Mouse (Mus musculus) right cerebral cortex, adult 18-20 months (tissue): ENCODE data around the gene Olfr862.

Experiments
- DNase-seq: peaks from one replicate; pipeline ENCODE4 v3.0.0; 2022; ENCODE audit warnings: mixed read lengths

Gene Olfr862

GRCm38 (mm10) chr9:19887904-19888303 lies at the start of gene Olfr862:
Olfr862 (minus strand) TSS chr9:19888004.
- no peak for DNase-seq

DNA sequence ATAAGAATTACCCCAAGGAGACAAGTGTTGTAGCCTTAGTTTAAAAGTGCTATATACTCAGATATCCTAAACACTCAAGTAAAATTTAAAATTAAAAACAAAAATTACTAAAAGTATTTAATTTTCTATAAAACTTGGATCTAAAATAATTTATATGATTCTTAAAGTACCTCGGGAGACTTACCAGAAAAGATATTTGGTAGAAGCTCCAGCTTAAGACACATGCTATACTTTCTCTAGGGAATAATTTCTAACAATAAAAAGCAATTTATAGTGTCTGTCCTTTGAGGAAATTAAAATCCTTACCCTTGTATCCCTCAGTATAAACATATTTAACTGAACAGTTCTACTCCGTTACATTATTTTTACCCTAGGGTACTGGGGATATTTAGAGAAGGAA lies 28.8 kb upstream of the Olfr862 start, which contains the start of gene Olfr77:
TSS of gene Olfr77 (plus strand) at position 301 of the 400 bp plus-strand sequence.
- no peak for DNase-seq

GRCm38 (mm10) chr9:19911170-19911569 lies 23.4 kb upstream of the Olfr862 start:
- no peak for DNase-seq

- no peak for DNase-seq
These were observed 38.2 kb downstream of the Olfr862 start, which contains the start of gene Olfr860 for GRCm38 (mm10) chr9:19849647-19850046. Olfr860 (minus strand) TSS chr9:19849747.
